Mouse (Mus musculus): Measurements from ENCODE around the gene Pik3r5.

DNA sequence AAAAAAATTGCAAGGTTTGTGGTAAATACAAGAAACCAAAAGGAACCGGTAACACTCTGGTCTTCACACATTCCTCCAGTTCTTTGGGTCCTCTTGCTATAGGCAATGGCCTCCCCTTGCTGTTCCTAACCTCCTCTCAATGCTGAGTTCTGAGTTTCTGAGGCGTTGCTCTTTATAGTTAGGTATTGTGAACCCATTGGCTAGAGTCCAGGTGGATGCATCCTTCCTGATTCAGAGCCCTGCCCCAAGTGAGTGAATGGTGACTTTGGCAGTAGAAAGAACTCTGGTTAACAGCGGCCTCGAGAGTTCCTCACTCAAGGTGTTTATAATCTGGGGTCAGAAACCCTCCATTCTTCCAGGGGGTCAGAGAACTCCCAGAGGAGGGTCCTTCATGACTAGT, 37.2 kb upstream of the Pik3r5 start:
- TF ChIP-seq CTCF (conservative IDR thresholded peaks at IDR 0.05; ENCODE audit: low read length) (no peak), POU5F1 (IDR thresholded peaks at IDR 0.05; ENCODE audit: borderline replicate concordance, low read length) (no peak), NANOG (IDR thresholded peaks at IDR 0.05; ENCODE audit: borderline replicate concordance, low read length) (no peak)
